Mouse (Mus musculus): ENCODE data around the gene Sphk2.
A peak's percentile ranks its signal among the peaks of the same experiment; 100 is the strongest.

DNA sequence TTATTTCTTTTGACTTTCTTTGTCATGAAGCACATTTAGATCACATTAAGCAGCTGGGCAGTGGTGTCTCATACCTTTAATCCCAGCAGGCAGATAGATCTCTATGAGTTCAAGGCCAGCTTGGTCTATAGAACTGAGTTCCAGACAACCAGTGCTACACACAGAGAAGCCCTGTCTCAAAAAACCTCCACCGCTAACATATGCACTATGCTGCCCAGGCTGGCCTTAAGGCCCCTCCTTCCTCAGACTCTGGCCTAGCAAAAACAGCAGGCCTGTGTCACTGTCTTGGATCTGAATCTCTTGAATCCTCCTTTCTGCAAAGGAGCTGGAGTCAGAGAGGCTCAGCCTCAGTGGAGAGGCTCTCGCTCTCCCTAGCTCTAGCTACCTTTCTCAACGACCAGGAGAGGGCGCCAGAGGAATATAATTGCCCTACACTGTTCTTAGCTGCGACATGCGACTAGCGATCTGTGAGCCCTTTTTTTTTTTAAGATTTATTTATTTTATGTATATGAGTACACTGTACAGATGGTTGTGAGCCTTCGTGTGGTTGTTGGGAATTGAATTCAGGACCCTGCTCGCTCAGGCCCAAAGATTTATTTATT, 21.5 kb upstream of the Sphk2 start:
- TF ChIP-seq POLR2A (IDR thresholded peaks at IDR 0.05; ENCODE audit: borderline replicate concordance, insufficient read depth, low read length) (no peak), CTCF (IDR thresholded peaks at IDR 0.05; ENCODE audit: borderline replicate concordance, insufficient read depth, low read depth, low read length) (peak; percentile 79)
